Mouse (Mus musculus): Measurements from ENCODE around the gene Olfr1451.
"Not testable (repeated sequence)": the region's sequence is repeated elsewhere in the genome, so short reads cannot be mapped to it uniquely, and the experiment has no call there.

- TF ChIP-seq MAFK (IDR thresholded peaks at IDR 0.05; ENCODE audit: borderline replicate concordance, low read depth, low read length); MYC (IDR thresholded peaks at IDR 0.05; ENCODE audit: low read depth, low read length); GATA1 (IDR thresholded peaks at IDR 0.05; ENCODE audit: low read depth, low read length); POLR2A (IDR thresholded peaks at IDR 0.05; ENCODE audit: control insufficient read depth in 1 of 2, insufficient read depth in 1 of 2, low read depth in 1 of 2, low read length in 2 of 2, poor library complexity in 1 of 2); CTCF (IDR thresholded peaks at IDR 0.05 in 2 of 3, conservative IDR thresholded peaks at IDR 0.05 in 1 of 3; ENCODE audit: control insufficient read depth in 1 of 3, insufficient read depth in 1 of 3, low read depth in 2 of 3, low read length in 3 of 3, poor library complexity in 1 of 3, severe bottlenecking in 1 of 3); ELF1 (IDR thresholded peaks at IDR 0.05; ENCODE audit: low read depth, low read length); EP300 (IDR thresholded peaks at IDR 0.05; ENCODE audit: low read depth in 1 of 2, low read length in 2 of 2); NELFE (IDR thresholded peaks at IDR 0.05; ENCODE audit: low read depth, low read length); MAX (IDR thresholded peaks at IDR 0.05; ENCODE audit: low read length); ZC3H11A (IDR thresholded peaks at IDR 0.05; ENCODE audit: low read depth, low read length); ZNF384 (IDR thresholded peaks at IDR 0.05; ENCODE audit: low read depth, low read length): not testable (repeated sequence)
Observed at GRCm38 (mm10) chr19:12992316-12992715, 2.5 kb upstream of the Olfr1451 start.

Measured in MEL (cell line).